Mouse (Mus musculus) liver, adult 2 months (tissue): Measurements from ENCODE around the gene Tmem236. TPM values are rescaled to one million over a fixed set of nuclear protein-coding genes. Genes with fewer than 3 reads are reported as not detected.

Experiments used
- DNase-seq: peaks from one replicate; pipeline ENCODE4 v3.0.0-alpha.2; 2011; ENCODE audit warnings: low read depth, low spot score; ENCODE audit errors: extremely low read depth
- H3K27ac ChIP-seq: fragments of 200-500 bp; replicated peaks from 2 replicates; pipeline ENCODE4 v1.5.1; 2012; ENCODE audit warnings: low read depth, mild to moderate bottlenecking, control low read depth, inconsistent platforms, low read length; ENCODE audit not compliant: insufficient read depth
- H3K27me3 ChIP-seq: fragments of 200-500 bp; 2 replicates; pipeline ENCODE4 v1.6.1; 2012; ENCODE audit warnings: mild to moderate bottlenecking, moderate library complexity, low read length, inconsistent platforms; ENCODE audit not compliant: control insufficient read depth, insufficient read depth
- H3K36me3 ChIP-seq: fragments of 200-500 bp; 2 replicates; pipeline ENCODE4 v1.6.1; 2012; ENCODE audit warnings: low read length, inconsistent platforms; ENCODE audit not compliant: control insufficient read depth, insufficient read depth
- H3K4me1 ChIP-seq: fragments of 200-500 bp; 2 replicates; pipeline ENCODE4 v1.6.1; 2011; ENCODE audit warnings: low read length; ENCODE audit not compliant: control insufficient read depth, insufficient read depth
- H3K4me3 ChIP-seq: fragments of 200-500 bp; 2 replicates; pipeline ENCODE4 v1.5.1; 2011; ENCODE audit warnings: low read depth, mild to moderate bottlenecking, control low read depth, low read length, moderate library complexity; ENCODE audit not compliant: insufficient read depth
- H3K79me2 ChIP-seq: fragments of 200-500 bp; 2 replicates; pipeline ENCODE4 v1.6.1; 2012; ENCODE audit warnings: inconsistent platforms, mild to moderate bottlenecking, low read length, moderate library complexity; ENCODE audit not compliant: control insufficient read depth, insufficient read depth
- H3K9ac ChIP-seq: fragments of 200-500 bp; 2 replicates; pipeline ENCODE4 v1.6.1; 2012; ENCODE audit warnings: low read depth, mild to moderate bottlenecking, control low read depth, inconsistent platforms, low read length
- CTCF ChIP-seq: fragments of 200-500 bp; IDR thresholded peaks from 2 replicates; pipeline ENCODE4 v1.5.1; 2011; ENCODE audit warnings: low read depth, low read length, control low read depth
- POLR2A ChIP-seq: fragments of 200-500 bp; IDR thresholded peaks from 2 replicates; pipeline ENCODE4 v1.6.1; 2011; ENCODE audit warnings: low read length, control low read depth; ENCODE audit not compliant: insufficient read depth; ENCODE audit errors: extremely low read depth
- WGBS: fragments of 180-500 bp; shearing (Covaris S2); methylation state at CpG from one replicate; pipeline ENCODE4 v1.1.7; 2018; 5-methylcytosine and 5-hydroxymethylcytosine counted together
- polyA plus RNA-seq: library from polyadenylated mRNA; depleted of rRNA; stranded (reverse); fragments of >200 nt; gene quantifications from 2 replicates; pipeline ENCODE4 v1.2.3, GENCODE M21; 2012
- total RNA-seq: library from RNA; depleted of rRNA; stranded (reverse); fragments of >200 nt; gene quantifications from 2 replicates; pipeline ENCODE4 v1.2.3, GENCODE M21; 2014

The Tmem236 gene
- total and polyA plus RNA-seq, 2 experiments = not detected

GRCm38 (mm10) chr2:14229979-14230378 is 55.7 kb downstream of the Tmem236 start:
- TF ChIP-seq POLR2A (no peak), CTCF (no peak)
- peak overlapping the region; percentile 92 for H3K27ac ChIP-seq
- H3K79me2 ChIP-seq = no peaks in the 10 kb centered on the region; the same call in 1 of the 2 replicates
- H3K4me3 ChIP-seq = peak overlapping the region; percentile 55
- no peaks in the 10 kb centered on the region for H3K27me3 ChIP-seq
- peak overlapping the region; percentile 74 for H3K9ac ChIP-seq
- H3K4me1 ChIP-seq = no peaks in the 10 kb centered on the region
- DNase-seq = no peak
- no peaks in the 10 kb centered on the region for H3K36me3 ChIP-seq
- 72% methylated on average over 14 of the region's 14 CpGs for WGBS

GRCm38 (mm10) chr2:14232897-14233296 is 58.6 kb downstream of the Tmem236 start:
- H3K4me3 ChIP-seq = no peak overlapping the region
- H3K4me1 ChIP-seq = no peaks in the 10 kb centered on the region; the same call in 1 of the 2 replicates
- DNase-seq = no peak
- H3K79me2 ChIP-seq = no peaks in the 10 kb centered on the region; the same call in 1 of the 2 replicates
- no peaks in the 10 kb centered on the region for H3K36me3 ChIP-seq
- no peak overlapping the region for H3K9ac ChIP-seq
- TF ChIP-seq POLR2A (no peak), CTCF (no peak)
- no peak overlapping the region for H3K27ac ChIP-seq
- 74% methylated on average over 1 of the region's 1 CpGs for WGBS
- H3K27me3 ChIP-seq = no peaks in the 10 kb centered on the region

- 60% methylated on average over 2 of the region's 2 CpGs for WGBS
- H3K79me2 ChIP-seq = no peaks in the 10 kb centered on the region; the same call in 1 of the 2 replicates
- H3K4me1 ChIP-seq = no peaks in the 10 kb centered on the region; the same call in 1 of the 2 replicates
- no peak overlapping the region for H3K4me3 ChIP-seq
- H3K27ac ChIP-seq = peak overlapping the region; percentile 52; the same call in 1 of the 2 replicates
- no peaks in the 10 kb centered on the region for H3K36me3 ChIP-seq
- no peak for DNase-seq
- no peak overlapping the region for H3K9ac ChIP-seq
- TF ChIP-seq CTCF (no peak), POLR2A (no peak)
- no peaks in the 10 kb centered on the region for H3K27me3 ChIP-seq
These were observed 59.7 kb downstream of the Tmem236 start for GRCm38 (mm10) chr2:14233983-14234382.

- H3K4me3 ChIP-seq = no peak overlapping the region
- H3K79me2 ChIP-seq = no peaks in the 10 kb centered on the region; the same call in 1 of the 2 replicates
- H3K27me3 ChIP-seq = no peaks in the 10 kb centered on the region
- 65% methylated on average over 5 of the region's 5 CpGs for WGBS
- no peak for DNase-seq
- no peak overlapping the region for H3K9ac ChIP-seq
- no peak overlapping the region for H3K27ac ChIP-seq
- no peaks in the 10 kb centered on the region for H3K36me3 ChIP-seq
- no peaks in the 10 kb centered on the region; the same call in 1 of the 2 replicates for H3K4me1 ChIP-seq
- TF ChIP-seq POLR2A = no peak
- no peak for TF ChIP-seq CTCF
These were observed 61.0 kb downstream of the Tmem236 start for GRCm38 (mm10) chr2:14235319-14235718.

- H3K79me2 ChIP-seq = no peaks in the 10 kb centered on the region
- no peak overlapping the region for H3K9ac ChIP-seq
- no peak overlapping the region for H3K4me3 ChIP-seq
- 80% methylated on average over 4 of the region's 4 CpGs for WGBS
- no peaks in the 10 kb centered on the region for H3K36me3 ChIP-seq
- TF ChIP-seq CTCF (no peak), POLR2A (no peak)
- no peak for DNase-seq
- H3K4me1 ChIP-seq = no peaks in the 10 kb centered on the region; the same call in 1 of the 2 replicates
- no peak overlapping the region; the same call in 1 of the 2 replicates for H3K27ac ChIP-seq
- H3K27me3 ChIP-seq = no peaks in the 10 kb centered on the region
These were observed 62.6 kb downstream of the Tmem236 start for GRCm38 (mm10) chr2:14236920-14237319.

GRCm38 (mm10) chr2:14237723-14238122 is 63.4 kb downstream of the Tmem236 start:
- Histone ChIP-seq H3K4me3 (no peak overlapping the region), H3K79me2 (no peaks in the 10 kb centered on the region), H3K36me3 (no peaks in the 10 kb centered on the region), H3K9ac (no peak overlapping the region), H3K27me3 (no peaks in the 10 kb centered on the region), H3K27ac (peak overlapping the region; percentile 24; the same call in 1 of the 2 replicates), H3K4me1 (no peaks in the 10 kb centered on the region; the same call in 1 of the 2 replicates)
- no peak for TF ChIP-seq CTCF
- TF ChIP-seq POLR2A = no peak
- DNase-seq = no peak
- WGBS = 53% methylated on average over 4 of the region's 4 CpGs
